Mouse (Mus musculus) small intestine, adult 2 months (tissue): Measurements from ENCODE around the gene Umad1.

Experiments used
- CTCF ChIP-seq: fragments of 200-500 bp; IDR thresholded peaks from 2 replicates; pipeline ENCODE4 v1.5.1; 2012; ENCODE audit warnings: low read depth, mild to moderate bottlenecking, control low read depth, inconsistent platforms, low read length, moderate library complexity, mixed read lengths; ENCODE audit not compliant: insufficient replicate concordance, insufficient read length; ENCODE audit errors: extremely low read depth
- POLR2A ChIP-seq: fragments of 200-500 bp; IDR thresholded peaks from 2 replicates; pipeline ENCODE4 v1.6.1; 2012; ENCODE audit warnings: low read depth, mild to moderate bottlenecking, control low read depth, inconsistent platforms, low read length, moderate library complexity

DNA sequence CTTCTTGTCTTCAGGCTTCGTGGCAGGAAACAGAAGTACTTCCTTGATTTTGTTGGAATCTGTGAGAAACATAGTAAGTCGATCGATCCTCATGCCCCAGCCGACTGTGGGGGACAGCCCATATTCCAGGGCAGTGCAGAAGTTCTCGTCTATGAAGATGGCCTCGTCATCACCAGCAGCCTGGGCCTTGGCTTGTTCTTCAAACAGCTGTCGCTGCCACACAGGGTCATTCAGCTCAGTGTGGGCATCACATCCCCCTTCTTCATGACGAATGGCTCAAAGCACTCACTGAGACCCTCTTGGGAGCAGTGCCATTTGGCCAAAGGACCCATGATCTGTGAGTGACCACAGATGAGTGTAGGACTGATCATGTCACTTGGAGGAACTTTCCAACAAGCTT is 118.6 kb downstream of the Umad1 start:
- TF ChIP-seq POLR2A (no peak), CTCF (no peak)
